Mouse (Mus musculus) CD4-positive, CD25-positive, alpha-beta regulatory T cell, adult 4 months (primary cell): ENCODE data around the gene Fsd2. TPM values are rescaled to one million over a fixed set of nuclear protein-coding genes. Genes with fewer than 3 reads are reported as not detected.

ENCODE experiments used
- ATAC-seq: one replicate; pipeline ENCODE4 v1.8.0; 2017
- polyA plus RNA-seq, 2 experiments: library from polyadenylated mRNA; unstranded; fragments of 100-300 nt; shearing (Covaris generic); gene quantifications; one replicate each; pipeline ENCODE4 v1.2.1; 2017

Fsd2 gene
- polyA plus RNA-seq, result 1 to 10 TPM; 5.3 to 6.4 TPM

DNA sequence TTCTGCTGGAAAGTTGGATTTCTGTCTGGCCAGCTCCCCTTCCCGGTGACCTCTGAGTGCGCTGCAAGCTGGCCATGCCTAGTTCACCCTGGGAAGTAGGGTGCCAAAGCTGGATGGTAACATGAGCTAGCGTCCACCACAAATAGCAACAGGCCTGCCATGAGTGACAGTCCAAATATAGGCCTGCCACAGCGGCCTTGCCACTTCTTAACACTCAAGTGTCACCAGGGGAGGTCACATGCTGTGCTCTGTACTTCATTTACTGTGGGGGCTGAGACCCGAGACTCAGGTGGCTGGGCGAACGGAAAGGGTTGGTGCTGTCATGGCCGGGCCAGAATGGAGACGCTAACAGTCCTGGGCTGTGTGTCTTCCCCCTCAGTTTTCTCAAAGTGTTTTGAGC is at the start of gene Fsd2:
TSS of gene Fsd2 (minus strand) at position 53 of the 400 bp plus-strand sequence.
- no peak for ATAC-seq

DNA sequence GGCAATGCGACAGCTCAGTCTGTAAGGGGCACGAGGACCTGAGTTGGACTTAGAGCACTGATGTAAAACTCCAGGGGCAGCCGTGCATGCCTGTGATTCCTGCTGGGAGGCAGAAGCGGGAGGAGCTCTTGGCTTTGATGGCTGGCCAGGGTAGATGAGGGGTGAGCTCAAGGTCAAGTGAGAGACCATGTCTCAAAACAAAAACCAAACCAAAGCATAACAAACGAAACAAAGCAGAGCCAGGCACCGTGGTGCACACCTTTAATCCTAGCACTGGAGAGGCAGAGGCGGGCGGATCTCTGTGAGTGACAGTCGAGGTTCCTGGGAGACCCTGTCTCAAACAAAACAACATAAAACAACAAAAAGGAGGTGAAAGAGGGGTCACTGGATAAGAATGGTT is 48.3 kb upstream of the Fsd2 start:
- no peak for ATAC-seq

GRCm38 (mm10) chr7:81612856-81613635 is 46.3 kb upstream of the Fsd2 start:
- ATAC-seq, result no peak

GRCm38 (mm10) chr7:81610125-81610524 is 43.4 kb upstream of the Fsd2 start:
- ATAC-seq, result no peak

- no peak for ATAC-seq
These were observed 39.7 kb upstream of the Fsd2 start for GRCm38 (mm10) chr7:81606452-81606851.

DNA sequence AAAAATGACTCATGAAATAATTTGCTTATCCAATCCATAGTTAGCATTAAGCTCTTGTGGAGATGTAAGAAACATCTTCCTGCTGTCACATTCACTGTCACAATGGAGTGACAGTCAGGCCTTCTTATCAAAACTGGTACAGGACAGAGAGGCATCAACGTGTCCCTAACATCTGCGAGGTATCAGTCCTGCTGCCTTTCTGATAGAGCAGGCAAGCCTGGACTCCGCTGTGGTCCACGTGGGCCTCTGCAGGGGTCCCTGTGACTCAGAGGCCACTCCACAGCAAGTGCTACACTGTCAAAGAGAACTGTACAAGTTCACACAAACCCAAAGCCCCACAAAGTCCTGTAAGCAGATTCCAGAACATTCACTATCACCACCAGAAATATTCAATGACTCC is 38.7 kb upstream of the Fsd2 start:
- ATAC-seq, result no peak

- no peak for ATAC-seq
These were observed 38.2 kb upstream of the Fsd2 start for GRCm38 (mm10) chr7:81604991-81605390.

DNA sequence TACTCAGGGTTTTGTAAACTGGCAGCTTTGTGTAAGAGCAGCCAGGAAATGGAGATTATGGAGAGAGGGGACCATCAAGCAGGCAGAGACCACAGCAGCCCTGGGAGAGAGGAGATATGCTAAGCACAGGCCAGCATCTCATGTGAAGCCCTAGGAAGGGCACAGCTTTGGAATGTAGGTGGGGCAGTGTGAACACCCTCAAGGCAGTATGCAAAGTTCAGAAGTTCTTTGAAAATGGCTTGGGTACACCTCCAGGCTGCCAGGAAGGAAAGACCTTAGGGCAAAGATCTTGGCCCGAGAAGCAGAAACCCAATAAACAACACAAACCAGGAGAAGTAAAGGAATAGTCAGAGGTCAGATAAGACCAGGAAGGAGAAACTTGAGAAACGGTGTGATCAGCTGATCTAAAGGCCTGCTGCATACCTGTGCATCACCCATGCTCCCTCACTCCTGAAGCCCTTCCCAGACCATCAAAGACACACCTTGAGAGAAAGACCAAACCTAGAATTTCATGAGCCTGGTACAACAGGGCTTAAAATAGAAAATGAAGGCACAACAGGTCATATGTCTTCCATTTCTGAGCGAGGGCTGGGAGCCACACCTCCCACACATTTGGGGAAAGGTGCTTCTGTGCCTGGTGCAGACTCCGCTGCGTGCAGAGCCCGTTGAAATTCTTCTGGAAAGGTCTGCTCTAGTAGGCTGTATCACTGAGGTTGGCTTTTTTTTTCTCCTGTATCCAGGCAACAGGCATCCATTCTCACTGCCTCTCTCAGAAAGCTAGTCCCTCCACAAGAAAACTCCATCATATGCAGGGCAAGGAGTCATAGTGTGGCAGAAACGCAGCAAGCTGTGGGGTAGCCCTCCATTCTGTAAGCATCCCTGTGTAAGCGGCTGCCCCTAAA is 32.9 kb upstream of the Fsd2 start:
- ATAC-seq, result no peak

DNA sequence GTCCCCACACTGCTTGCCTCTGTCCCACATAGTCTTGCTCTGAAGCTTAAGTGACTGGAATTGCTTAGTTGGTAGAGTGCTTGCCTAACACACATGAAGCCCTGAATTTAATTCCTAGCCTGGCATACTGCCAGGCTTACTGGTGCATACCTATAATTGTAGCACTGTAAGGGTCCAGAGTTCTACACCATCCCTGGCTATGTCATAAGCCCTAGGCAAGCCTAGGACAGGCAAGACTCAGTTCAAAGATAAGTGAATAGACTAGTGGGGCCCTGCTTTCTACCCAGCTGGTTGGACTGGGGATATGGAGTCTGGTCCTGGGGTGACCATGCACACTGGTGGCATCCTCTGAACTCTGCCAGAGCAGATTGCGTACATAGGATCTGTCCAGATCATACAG is 30.9 kb upstream of the Fsd2 start:
- no peak for ATAC-seq

- ATAC-seq, result no peak
These were observed 29.3 kb upstream of the Fsd2 start for GRCm38 (mm10) chr7:81596086-81596485.

DNA sequence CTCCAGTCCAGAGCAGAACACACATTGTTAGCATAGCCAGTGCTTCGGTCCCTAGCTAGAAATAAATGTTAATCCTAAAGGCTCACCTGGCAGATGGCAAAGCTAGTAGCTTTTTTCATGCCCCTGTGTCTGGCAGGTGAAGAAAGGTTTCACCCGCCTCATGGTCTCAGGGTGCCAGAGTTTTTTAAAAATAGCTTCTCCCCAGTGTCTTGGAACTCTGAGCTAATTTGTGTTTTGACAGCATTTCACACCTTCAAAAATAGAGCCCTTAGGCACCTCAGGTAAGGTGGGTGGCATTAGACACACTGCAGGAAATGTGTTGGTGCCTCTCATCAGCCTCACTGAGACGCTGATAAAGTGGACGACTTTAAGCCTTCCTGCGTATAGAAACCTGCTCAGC is 28.3 kb upstream of the Fsd2 start:
- ATAC-seq, result no peak

GRCm38 (mm10) chr7:81593387-81593786 is 26.6 kb upstream of the Fsd2 start:
- ATAC-seq, result no peak

DNA sequence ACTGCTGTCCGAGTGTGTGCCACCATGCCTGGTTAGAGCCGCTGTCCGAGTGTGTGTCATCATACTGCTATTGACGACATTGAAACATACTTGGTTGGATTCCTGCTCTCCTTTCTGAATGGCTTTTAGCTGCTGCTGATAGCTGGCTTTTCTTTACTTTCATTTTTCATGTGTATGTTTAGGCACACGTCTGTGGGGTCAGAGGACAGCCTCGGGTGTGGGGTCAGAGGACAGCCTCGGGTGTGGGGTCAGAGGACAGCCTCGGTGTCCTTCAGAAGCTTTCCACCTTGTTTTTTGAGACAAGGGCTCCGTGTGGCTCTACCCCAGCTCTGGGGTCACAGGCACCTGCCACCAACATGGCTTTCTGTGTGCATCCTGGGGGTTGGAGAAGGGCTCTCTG is 25.9 kb upstream of the Fsd2 start:
- ATAC-seq, result no peak

DNA sequence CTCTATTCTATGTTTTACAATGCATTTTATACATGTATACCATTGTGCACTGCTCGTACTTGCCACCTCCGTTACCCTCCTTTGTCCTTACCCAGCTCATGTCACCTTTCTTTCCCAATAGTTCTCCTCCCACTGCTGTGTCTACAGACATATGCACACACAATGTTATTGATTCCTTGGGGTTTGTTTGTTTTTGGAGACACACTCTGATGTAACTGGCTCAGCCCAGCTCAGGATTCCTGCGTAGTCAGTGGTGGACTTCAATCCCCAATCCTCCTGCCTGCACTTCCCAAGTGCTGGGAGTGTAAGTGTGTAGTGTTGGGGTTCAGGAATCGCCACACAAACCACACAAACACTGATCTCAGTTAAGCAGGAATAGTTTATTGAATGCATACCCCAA is 20.5 kb upstream of the Fsd2 start:
- ATAC-seq, result no peak

DNA sequence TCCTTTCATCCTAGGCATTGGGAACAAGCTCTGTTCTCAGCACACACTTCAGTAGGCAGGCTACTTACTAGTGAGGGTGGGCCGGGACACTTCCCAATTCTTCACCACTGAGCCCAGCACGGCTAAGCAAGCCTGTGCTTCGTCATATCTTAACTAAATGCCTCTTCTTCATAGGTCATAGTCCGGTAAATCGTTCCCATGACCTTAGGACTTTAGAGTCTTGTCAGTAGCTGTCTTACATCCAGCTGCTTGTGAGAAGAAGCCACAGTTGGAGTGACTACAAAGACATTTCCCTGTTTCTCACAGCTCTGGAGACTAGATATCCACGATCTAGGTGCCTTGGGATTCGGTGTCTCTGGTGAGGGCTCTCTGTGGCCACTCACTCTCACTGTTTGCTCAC is 18.6 kb upstream of the Fsd2 start:
- ATAC-seq, result no peak

- no peak for ATAC-seq
These were observed 16.8 kb upstream of the Fsd2 start for GRCm38 (mm10) chr7:81583512-81583911.

- no peak for ATAC-seq
These were observed 12.6 kb upstream of the Fsd2 start for GRCm38 (mm10) chr7:81579312-81579711.

DNA sequence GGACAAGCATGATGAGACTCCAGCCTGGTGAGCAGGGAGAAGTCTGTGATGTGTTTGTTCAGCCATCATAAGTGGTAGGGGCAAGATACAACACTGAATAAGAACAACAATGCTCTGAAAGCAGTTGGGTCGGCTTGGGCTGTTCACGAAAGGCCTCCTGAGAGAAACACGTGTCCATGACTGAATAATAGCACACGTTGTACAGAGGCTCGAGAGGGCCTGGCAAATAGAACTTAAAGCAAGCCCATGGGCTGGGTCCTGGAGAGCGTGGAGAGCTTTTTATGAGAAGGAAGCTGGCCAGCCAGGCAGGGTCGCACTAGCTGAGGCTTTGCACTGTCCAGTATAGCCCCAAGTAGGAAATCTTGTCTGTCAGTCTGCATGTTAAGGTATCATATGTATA is 11.7 kb upstream of the Fsd2 start:
- ATAC-seq, result no peak

DNA sequence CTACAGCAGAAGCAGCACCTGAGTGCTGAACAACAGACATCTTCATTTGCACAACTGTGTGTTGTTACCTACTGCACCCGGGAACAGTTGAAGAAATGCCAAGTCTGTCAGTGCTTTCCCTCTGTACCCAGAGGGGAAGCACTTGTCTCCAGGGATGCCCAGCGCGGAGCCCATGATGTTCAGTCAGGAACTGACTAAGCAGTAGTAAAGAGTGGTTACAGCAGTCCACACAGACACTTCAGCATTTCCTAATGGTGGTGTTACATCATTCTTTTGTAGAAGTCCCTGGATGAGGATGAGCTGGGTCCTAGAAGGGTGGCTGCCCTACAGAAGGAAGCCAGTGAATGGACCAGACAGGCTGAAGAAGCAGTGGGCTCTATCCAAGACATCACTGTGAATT is 11.1 kb upstream of the Fsd2 start:
- ATAC-seq, result no peak

DNA sequence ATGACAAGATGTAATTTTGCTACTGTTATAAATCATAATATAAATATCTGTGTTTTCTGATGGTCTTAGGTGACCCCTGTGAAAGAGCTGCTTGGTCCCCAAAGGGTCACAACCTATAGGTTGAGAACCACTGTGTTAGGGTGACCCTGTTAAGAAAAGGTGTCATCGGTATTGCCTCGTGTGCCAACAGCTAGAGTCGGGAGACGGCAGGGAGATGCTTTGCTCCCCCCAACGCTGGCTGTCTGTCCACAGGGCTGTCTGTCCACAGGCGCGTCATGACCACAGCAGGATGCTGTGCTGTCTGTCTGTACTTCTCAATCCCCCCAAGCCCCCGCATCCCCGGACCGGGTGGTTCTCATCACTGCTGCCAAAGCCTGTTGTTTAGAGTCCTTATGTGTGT is 8.9 kb upstream of the Fsd2 start:
- no peak for ATAC-seq

GRCm38 (mm10) chr7:81573821-81574220 is 7.1 kb upstream of the Fsd2 start:
- no peak for ATAC-seq

DNA sequence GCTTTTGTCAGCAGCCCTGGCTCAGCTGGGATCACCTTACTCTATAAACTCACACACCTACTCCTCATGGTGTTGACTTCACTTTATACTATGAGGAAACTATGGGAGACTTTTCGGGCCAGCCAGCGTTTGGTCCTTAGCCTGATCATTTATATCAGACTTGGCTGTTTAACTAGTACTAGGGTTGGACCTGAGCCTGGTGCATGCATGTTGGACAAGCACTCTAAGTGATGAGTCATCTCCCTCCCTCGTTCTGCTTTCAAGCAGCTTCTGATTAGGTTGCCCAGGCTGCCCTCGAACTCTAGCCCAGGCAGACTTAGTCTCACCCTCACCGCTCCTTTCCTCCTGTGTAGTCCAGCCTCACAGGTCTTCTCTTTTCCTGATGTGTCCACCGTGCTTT is 6.7 kb upstream of the Fsd2 start:
- no peak for ATAC-seq

- no peak for ATAC-seq
These were observed 6.0 kb upstream of the Fsd2 start for GRCm38 (mm10) chr7:81572610-81573268.
